Mouse (Mus musculus): Measurements from ENCODE around the gene Srsf11.

Srsf11 gene

GRCm38 (mm10) chr3:157998742-157999369 lies 37.6 kb downstream of the Srsf11 start:
- in situ Hi-C loops (cut with MboI; ENCODE audit: unreplicated experiment in 2 of 2), result no loop called here

GRCm38 (mm10) chr3:157995726-157996125 lies 40.7 kb downstream of the Srsf11 start:
- in situ Hi-C loops (cut with MboI; ENCODE audit: unreplicated experiment in 2 of 2), result no loop called here

DNA sequence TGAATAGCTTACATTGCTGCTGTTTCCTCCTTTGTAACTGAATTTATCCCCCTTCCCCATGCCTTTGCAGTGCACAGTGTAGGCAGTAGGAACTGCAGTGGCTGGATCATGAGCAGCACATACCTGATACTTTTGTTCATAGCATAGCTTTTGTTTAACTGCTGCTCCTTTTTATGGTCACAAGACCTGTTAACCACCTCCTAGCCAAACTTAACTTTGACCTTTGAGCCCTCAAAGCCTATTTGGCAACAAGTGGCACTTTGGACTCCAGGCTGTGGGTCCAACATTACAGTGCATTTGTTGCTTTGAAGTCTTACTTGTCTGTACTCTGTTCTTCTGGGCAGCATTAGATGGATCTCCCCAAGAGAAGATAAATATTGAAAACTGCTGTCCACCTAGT lies 43.1 kb downstream of the Srsf11 start:
- in situ Hi-C loops (cut with MboI; ENCODE audit: unreplicated experiment in 2 of 2), result no loop called here

- in situ Hi-C loops (cut with MboI; ENCODE audit: unreplicated experiment in 2 of 2), result no loop called here
Observed at GRCm38 (mm10) chr3:157979619-157980018, 56.8 kb downstream of the Srsf11 start.

- in situ Hi-C loops (cut with MboI; ENCODE audit: unreplicated experiment in 2 of 2), result no loop called here
Observed at GRCm38 (mm10) chr3:157973236-157973635, 63.2 kb downstream of the Srsf11 start.

DNA sequence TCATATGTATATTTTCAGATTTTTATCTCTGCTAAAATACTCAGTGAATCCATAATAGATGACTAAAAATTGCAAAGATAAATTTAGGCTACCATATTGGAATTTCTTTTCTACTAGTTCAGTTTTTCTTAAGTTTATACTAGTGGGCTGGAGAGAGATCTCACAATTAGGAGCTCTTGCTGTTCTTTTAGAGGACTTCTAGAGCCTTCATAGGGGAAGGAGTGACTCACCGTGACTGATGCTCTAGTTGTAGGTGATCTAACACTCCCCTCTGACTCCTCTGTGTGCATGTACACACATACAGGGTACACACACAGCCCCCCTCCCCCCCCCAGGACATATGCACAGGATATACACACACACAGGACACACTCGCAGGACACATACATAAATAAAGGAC lies 65.3 kb downstream of the Srsf11 start:
- in situ Hi-C loops (cut with MboI; ENCODE audit: unreplicated experiment in 2 of 2), result no loop called here

Data from v-Abl transformed pro-B cells (cell line).